27 mouse cellular contexts compared by ENCODE assay signal in the genomic region with DNA sequence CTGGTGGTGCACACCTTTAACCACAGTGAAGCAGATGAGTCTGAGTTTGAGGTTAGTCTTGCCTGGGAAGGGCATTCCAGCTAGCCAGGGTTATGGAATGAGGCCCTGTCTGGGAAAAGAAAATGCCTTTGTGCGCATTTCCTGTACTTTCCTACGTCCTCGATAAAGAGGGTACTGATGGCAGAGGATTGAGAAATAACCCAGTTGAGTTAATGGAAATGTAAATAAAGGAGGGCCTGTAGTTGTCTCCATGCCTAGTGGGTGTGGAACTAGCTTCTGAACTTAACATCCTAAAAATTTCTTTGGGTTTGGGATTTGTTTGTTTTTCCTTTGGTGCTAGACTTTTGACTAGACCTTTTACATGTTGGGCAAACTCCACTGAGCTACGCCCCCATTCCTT. TPM values are rescaled to one million over a fixed set of nuclear protein-coding genes. Genes with fewer than 3 reads are reported as not detected.
DNase-seq lines count a peak whose midpoint lies in the region; ATAC-seq and TF ChIP-seq lines count a peak whose summit lies in the region.
"Had no signal": no experiment of that assay in that cellular context is flagged by ENCODE, and none has a peak within 500 bp of the region (broad histone marks: within the 10 kb centered on the region; RNA-seq: fewer than 3 reads in every experiment).

No protein-coding gene starts in this region.

- TF ChIP-seq CTCF in intestine, postnatal 0 days (IDR thresholded peaks at IDR 0.05; ENCODE audit: low read depth), result no peak
- no peak for TF ChIP-seq CTCF in lung, postnatal 0 days (IDR thresholded peaks at IDR 0.05)
- no peak for TF ChIP-seq CTCF in lung, adult 2 months (IDR thresholded peaks at IDR 0.05; ENCODE audit: insufficient read depth, low read length)

- no peak overlapping the region for H3K9ac ChIP-seq in intestine, embryonic 15.5 days
- H3K9ac ChIP-seq in intestine, postnatal 0 days (ENCODE audit: low read depth, low read length), result no peak overlapping the region
- no peak overlapping the region for H3K9ac ChIP-seq in lung, postnatal 0 days (replicated peaks; ENCODE audit: low read depth)
- no peak overlapping the region for H3K9ac ChIP-seq in intestine, embryonic 16.5 days (ENCODE audit: low read depth, low read length)
- H3K9ac ChIP-seq: embryonic facial prominence, embryonic 13.5 days; hindbrain, embryonic 15.5 days had no signal

- peak; percentile 71 for DNase-seq in lung, postnatal 0 days (ENCODE audit: low spot score)
- no peak for DNase-seq in lung, adult 2 months
- DNase-seq in kidney, postnatal 14 days, result no peak
- DNase-seq in layer of hippocampus, adult 18-20 months (ENCODE audit: low spot score in 2 of 2), result no peak
- DNase-seq: adrenal gland, postnatal 25 days; cerebellum, adult 11 months; cerebellum, postnatal 10 days; gastrocnemius, postnatal 25 days; heart, postnatal 4 days; kidney, adult 11 months; right cerebral cortex, postnatal 14 days had no signal

- H3K27ac ChIP-seq in intestine, embryonic 15.5 days, result 0 out of 2 replicates have a peak overlapping the region, but pooled peaks have one; percentile 2
- no peak overlapping the region for H3K27ac ChIP-seq in intestine, postnatal 0 days (ENCODE audit: low read depth, low read length)
- H3K27ac ChIP-seq in lung, postnatal 0 days (ENCODE audit: low read length), result peak overlapping the region; percentile 62
- H3K27ac ChIP-seq in intestine, embryonic 16.5 days (ENCODE audit: low read length), result peak overlapping the region; percentile 38
- H3K27ac ChIP-seq: embryonic facial prominence, embryonic 13.5 days; hindbrain, embryonic 15.5 days; midbrain, embryonic 10.5 days had no signal

- no peaks in the 10 kb centered on the region for H3K27me3 ChIP-seq in intestine, embryonic 15.5 days (replicated peaks)
- H3K27me3 ChIP-seq in intestine, postnatal 0 days (replicated peaks; ENCODE audit: control insufficient read depth, insufficient read depth, low read length), result no peaks in the 10 kb centered on the region
- no peaks in the 10 kb centered on the region for H3K27me3 ChIP-seq in lung, postnatal 0 days (replicated peaks; ENCODE audit: insufficient read depth, low read length)
- H3K27me3 ChIP-seq in intestine, embryonic 16.5 days (replicated peaks; ENCODE audit: control insufficient read depth, insufficient read depth, low read length), result no peaks in the 10 kb centered on the region
- H3K27me3 ChIP-seq: embryonic facial prominence, embryonic 13.5 days; hindbrain, embryonic 15.5 days had no signal

- peaks cover 14% of the 10 kb centered on the region; the same call in 1 of the 2 replicates for H3K4me1 ChIP-seq in intestine, embryonic 15.5 days (replicated peaks)
- H3K4me1 ChIP-seq in intestine, postnatal 0 days (replicated peaks; ENCODE audit: control insufficient read depth, insufficient read depth, low read length), result no peaks in the 10 kb centered on the region
- peaks cover 13% of the 10 kb centered on the region; the same call in 1 of the 2 replicates for H3K4me1 ChIP-seq in lung, postnatal 0 days (ENCODE audit: insufficient read depth, low read depth, low read length)
- peaks cover 2% of the 10 kb centered on the region; the same call in 1 of the 2 replicates for H3K4me1 ChIP-seq in lung, adult 2 months (ENCODE audit: control insufficient read depth, insufficient read depth, low read length)
- H3K4me1 ChIP-seq in intestine, embryonic 16.5 days (ENCODE audit: control insufficient read depth, insufficient read depth, low read length), result peaks cover 21% of the 10 kb centered on the region

- ATAC-seq in intestine, embryonic 15.5 days, result no peak
- ATAC-seq in intestine, postnatal 0 days, result no peak
- ATAC-seq in lung, postnatal 0 days, result no peak
- ATAC-seq in intestine, embryonic 16.5 days, result no peak
- ATAC-seq: forebrain, embryonic 14.5 days had no signal

- TF ChIP-seq POLR2A in lung, adult 2 months (IDR thresholded peaks at IDR 0.05; ENCODE audit: borderline replicate concordance, extremely low read depth, low read depth, low read length), result no peak

- TF ChIP-seq EP300 in lung, postnatal 0 days (IDR thresholded peaks at IDR 0.05), result peak; percentile 81

- H3K36me3 ChIP-seq in intestine, embryonic 15.5 days, result peaks cover 6% of the 10 kb centered on the region
- H3K36me3 ChIP-seq in intestine, postnatal 0 days (ENCODE audit: control insufficient read depth, insufficient read depth), result peaks cover 28% of the 10 kb centered on the region
- peaks cover 17% of the 10 kb centered on the region for H3K36me3 ChIP-seq in lung, postnatal 0 days (ENCODE audit: insufficient read depth, low read length)
- H3K36me3 ChIP-seq in intestine, embryonic 16.5 days (ENCODE audit: control insufficient read depth, insufficient read depth, low read length), result 0 out of 2 replicates have a peak, but pooled peaks cover 5% of the 10 kb centered on the region

- WGBS in intestine, embryonic 15.5 days, result 50% methylated on average over 4 of the region's 4 CpGs
- WGBS in intestine, postnatal 0 days, result 41% methylated on average over 4 of the region's 4 CpGs
- WGBS in lung, postnatal 0 days, result 42% methylated on average over 4 of the region's 4 CpGs
- WGBS in lung, adult 2 months, result 43% methylated on average over 4 of the region's 4 CpGs
- 59% methylated on average over 4 of the region's 4 CpGs for WGBS in intestine, embryonic 16.5 days

- no peaks in the 10 kb centered on the region for H3K9me3 ChIP-seq in intestine, embryonic 15.5 days
- H3K9me3 ChIP-seq in intestine, postnatal 0 days (ENCODE audit: control insufficient read depth), result no peaks in the 10 kb centered on the region
- no peaks in the 10 kb centered on the region for H3K9me3 ChIP-seq in lung, postnatal 0 days (ENCODE audit: low read length)
- H3K9me3 ChIP-seq in intestine, embryonic 16.5 days (ENCODE audit: control insufficient read depth, low read length), result no peaks in the 10 kb centered on the region
- H3K9me3 ChIP-seq: embryonic facial prominence, embryonic 13.5 days; G1E; hindbrain, embryonic 15.5 days; midbrain, embryonic 10.5 days had no signal

- H3K4me3 ChIP-seq in intestine, embryonic 15.5 days (replicated peaks), result no peak overlapping the region
- H3K4me3 ChIP-seq in intestine, postnatal 0 days (ENCODE audit: low read depth, low read length), result no peak overlapping the region
- no peak overlapping the region for H3K4me3 ChIP-seq in lung, postnatal 0 days (ENCODE audit: low read depth, low read length)
- H3K4me3 ChIP-seq in lung, adult 2 months (replicated peaks; ENCODE audit: extremely low read depth, low read depth, low read length), result no peak overlapping the region
- H3K4me3 ChIP-seq in intestine, embryonic 16.5 days (ENCODE audit: low read length), result no peak overlapping the region
- H3K4me3 ChIP-seq: embryonic facial prominence, embryonic 13.5 days; hindbrain, embryonic 15.5 days; midbrain, embryonic 10.5 days had no signal

- H3K4me2 ChIP-seq in intestine, embryonic 15.5 days (replicated peaks), result no peak overlapping the region
- H3K4me2 ChIP-seq in intestine, postnatal 0 days (replicated peaks; ENCODE audit: low read depth), result no peak overlapping the region
- no peak overlapping the region for H3K4me2 ChIP-seq in lung, postnatal 0 days (replicated peaks; ENCODE audit: low read depth, low read length)
- no peak overlapping the region for H3K4me2 ChIP-seq in intestine, embryonic 16.5 days (ENCODE audit: low read depth, low read length)
- H3K4me2 ChIP-seq: embryonic facial prominence, embryonic 13.5 days; hindbrain, embryonic 15.5 days had no signal

RNA-seq across cellular contexts. Expression of gene Ppat, which starts 4.1 kb away (rescaled TPM):
- polyA plus RNA-seq in intestine, embryonic 15.5 days (2015; fragmentation: Nextera tagmentation; extraction: Ambion mirVana), result 27.4 and 30.7 TPM in 2 replicates
- 6.5 and 7.3 TPM in 2 replicates for polyA plus RNA-seq in intestine, postnatal 0 days (2015; fragmentation: Nextera tagmentation; extraction: Ambion mirVana)
- 12.5 and 14.0 TPM in 2 replicates for polyA plus RNA-seq in lung, postnatal 0 days (2015; fragmentation: Nextera tagmentation; extraction: Ambion mirVana)
- 4.3 and 4.8 TPM in 2 replicates for polyA plus RNA-seq in lung, adult 2 months (2012; rRNA removed)
- 21.0 and 22.1 TPM in 2 replicates for polyA plus RNA-seq in intestine, embryonic 16.5 days (2015; fragmentation: Nextera tagmentation; extraction: Ambion mirVana)
- 10 to 100 TPM; 16.2 to 17.8 TPM for total RNA-seq in layer of hippocampus, adult 18-20 months (2021)

RNA-seq across cellular contexts. Expression of gene Paics, which starts 4.4 kb away (rescaled TPM):
- polyA plus RNA-seq in intestine, embryonic 15.5 days (2015; fragmentation: Nextera tagmentation; extraction: Ambion mirVana), result 193 and 208 TPM in 2 replicates
- 44.3 and 44.9 TPM in 2 replicates for polyA plus RNA-seq in intestine, postnatal 0 days (2015; fragmentation: Nextera tagmentation; extraction: Ambion mirVana)
- polyA plus RNA-seq in lung, postnatal 0 days (2015; fragmentation: Nextera tagmentation; extraction: Ambion mirVana), result 166 and 167 TPM in 2 replicates
- polyA plus RNA-seq in lung, adult 2 months (2012; rRNA removed), result 44.0 and 44.2 TPM in 2 replicates
- polyA plus RNA-seq in intestine, embryonic 16.5 days (2015; fragmentation: Nextera tagmentation; extraction: Ambion mirVana), result 150 and 169 TPM in 2 replicates
- total RNA-seq in layer of hippocampus, adult 18-20 months (2021), result 10 to 100 TPM; 89.6 to 91.3 TPM

RNA-seq across cellular contexts. Expression of gene Srp72, which starts 19.0 kb away (rescaled TPM):
- polyA plus RNA-seq in intestine, embryonic 15.5 days (2015; fragmentation: Nextera tagmentation; extraction: Ambion mirVana), result 79.6 and 84.8 TPM in 2 replicates
- 36.9 and 41.4 TPM in 2 replicates for polyA plus RNA-seq in intestine, postnatal 0 days (2015; fragmentation: Nextera tagmentation; extraction: Ambion mirVana)
- polyA plus RNA-seq in lung, postnatal 0 days (2015; fragmentation: Nextera tagmentation; extraction: Ambion mirVana), result 49.5 and 53.4 TPM in 2 replicates
- polyA plus RNA-seq in lung, adult 2 months (2012; rRNA removed), result 15.1 and 21.6 TPM in 2 replicates
- polyA plus RNA-seq in intestine, embryonic 16.5 days (2015; fragmentation: Nextera tagmentation; extraction: Ambion mirVana), result 80.8 and 90.7 TPM in 2 replicates
- 100 to 1,000 TPM in 1 of 2 experiments, 10 to 100 TPM in 1; 93.1 to 102 TPM for total RNA-seq in layer of hippocampus, adult 18-20 months (2021)

RNA-seq across cellular contexts. Expression of gene Arl9, which starts 48.4 kb away (rescaled TPM):
- 0.29 TPM in 1 of 2 replicates, not detected in the other for polyA plus RNA-seq in intestine, embryonic 15.5 days (2015; fragmentation: Nextera tagmentation; extraction: Ambion mirVana)
- polyA plus RNA-seq in intestine, postnatal 0 days (2015; fragmentation: Nextera tagmentation; extraction: Ambion mirVana), result not detected in 2 replicates
- not detected in 2 replicates for polyA plus RNA-seq in lung, postnatal 0 days (2015; fragmentation: Nextera tagmentation; extraction: Ambion mirVana)
- not detected in 2 replicates for polyA plus RNA-seq in lung, adult 2 months (2012; rRNA removed)
- not detected in 2 replicates for polyA plus RNA-seq in intestine, embryonic 16.5 days (2015; fragmentation: Nextera tagmentation; extraction: Ambion mirVana)
- total RNA-seq in layer of hippocampus, adult 18-20 months (2021), result not detected
- total RNA-seq: G1E; gastrocnemius, postnatal 25 days; heart, postnatal 4 days; left cerebral cortex, adult 18-20 months; left cerebral cortex, postnatal 36 days; midbrain, postnatal 0 days had no signal
- polyA plus RNA-seq: C2C12; embryonic facial prominence, embryonic 13.5 days; forebrain, embryonic 14.5 days; G1E; hindbrain, embryonic 15.5 days; kidney, embryonic 16.5 days; midbrain, embryonic 10.5 days; midbrain, postnatal 0 days; spleen, adult 2 months; stomach, embryonic 14.5 days; thymus, postnatal 0 days had no signal

RNA-seq across cellular contexts. Expression of gene Aasdh, which starts 50.2 kb away (rescaled TPM):
- polyA plus RNA-seq in intestine, embryonic 15.5 days (2015; fragmentation: Nextera tagmentation; extraction: Ambion mirVana), result 14.2 and 18.3 TPM in 2 replicates
- polyA plus RNA-seq in intestine, postnatal 0 days (2015; fragmentation: Nextera tagmentation; extraction: Ambion mirVana), result 4.1 and 7.5 TPM in 2 replicates
- polyA plus RNA-seq in lung, postnatal 0 days (2015; fragmentation: Nextera tagmentation; extraction: Ambion mirVana), result 7.2 and 8.0 TPM in 2 replicates
- polyA plus RNA-seq in lung, adult 2 months (2012; rRNA removed), result 8.3 and 13.7 TPM in 2 replicates
- polyA plus RNA-seq in intestine, embryonic 16.5 days (2015; fragmentation: Nextera tagmentation; extraction: Ambion mirVana), result 13.6 and 15.0 TPM in 2 replicates
- 10 to 100 TPM; 19.3 to 23.2 TPM for total RNA-seq in layer of hippocampus, adult 18-20 months (2021)
